Mouse (Mus musculus) bone marrow, adult 2 months (tissue): ENCODE measurements around the gene Slc25a13.
"Not testable (repeated sequence)": the region's sequence is repeated elsewhere in the genome, so short reads cannot be mapped to it uniquely, and the experiment has no call there.

Experiments
- CTCF ChIP-seq: fragments of 200-500 bp; IDR thresholded peaks from 2 replicates; pipeline ENCODE4 v1.5.1; 2011; ENCODE audit warnings: low read length, control low read depth; ENCODE audit not compliant: control insufficient read depth, insufficient read depth
- POLR2A ChIP-seq: fragments of 200-500 bp; IDR thresholded peaks from 2 replicates; pipeline ENCODE4 v1.6.1; 2011; ENCODE audit warnings: low read depth, mild to moderate bottlenecking, control low read depth, low read length, borderline replicate concordance; ENCODE audit not compliant: control insufficient read depth

DNA sequence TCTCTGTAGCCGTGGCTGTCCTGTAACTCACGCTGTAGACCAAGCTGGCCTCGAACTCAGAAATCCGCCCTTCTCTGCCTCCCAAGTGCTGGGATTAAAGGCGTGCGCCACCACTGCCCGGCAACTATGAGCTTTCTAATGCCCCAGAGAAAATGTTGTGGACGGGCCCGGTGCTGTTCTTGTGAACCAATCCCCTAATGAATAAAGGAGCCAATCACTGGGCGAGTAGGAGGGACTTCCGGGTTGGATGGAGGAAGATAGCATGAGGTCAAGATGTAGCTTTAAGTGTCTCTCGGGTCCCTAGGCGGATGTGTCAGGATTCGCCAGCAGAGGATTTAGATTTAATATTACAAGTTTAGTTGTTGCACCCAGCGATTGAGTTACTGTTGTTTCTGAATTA, 38.6 kb downstream of the Slc25a13 start:
- TF ChIP-seq POLR2A, CTCF: not testable (repeated sequence)
